Mouse (Mus musculus) left cerebral cortex, adult 11 months (tissue): ENCODE measurements around the gene Maml1.
A peak's percentile ranks its signal among the peaks of the same experiment; 100 is the strongest.

Source experiments
- DNase-seq: peaks from one replicate; pipeline ENCODE4 v3.0.0; 2022; ENCODE audit warnings: low spot score

Maml1 gene

GRCm38 (mm10) chr11:50219833-50220232 lies 72.3 kb downstream of the Maml1 start:
- no peak for DNase-seq

GRCm38 (mm10) chr11:50217811-50218210 lies 74.3 kb downstream of the Maml1 start:
- no peak for DNase-seq

- no peak for DNase-seq
These were observed 75.3 kb downstream of the Maml1 start for GRCm38 (mm10) chr11:50216724-50217366.

- DNase-seq, result no peak
These were observed 76.5 kb downstream of the Maml1 start for GRCm38 (mm10) chr11:50215633-50216032.

- DNase-seq, result no peak
These were observed 77.5 kb downstream of the Maml1 start for GRCm38 (mm10) chr11:50214631-50215030.

- no peak for DNase-seq
These were observed 79.0 kb downstream of the Maml1 start for GRCm38 (mm10) chr11:50212848-50213758.

GRCm38 (mm10) chr11:50212060-50212739 lies 79.9 kb downstream of the Maml1 start:
- DNase-seq, result no peak

- no peak for DNase-seq
These were observed 80.6 kb downstream of the Maml1 start for GRCm38 (mm10) chr11:50211322-50212059.

GRCm38 (mm10) chr11:50210505-50211151 lies 81.5 kb downstream of the Maml1 start, which contains the start of the genes Sqstm1 and Mgat4b:
Gene Sqstm1, minus strand, starts transcription at chr11:50210827.
Gene Mgat4b, plus strand, starts transcription at chr11:50210890.
- peak; percentile 77 for DNase-seq

- peak; percentile 82 for DNase-seq
These were observed 82.0 kb downstream of the Maml1 start for GRCm38 (mm10) chr11:50210101-50210504.

- no peak for DNase-seq
These were observed 84.1 kb downstream of the Maml1 start for GRCm38 (mm10) chr11:50208039-50208438.

- no peak for DNase-seq
These were observed 84.8 kb downstream of the Maml1 start for GRCm38 (mm10) chr11:50207344-50207743.

GRCm38 (mm10) chr11:50206037-50206436 lies 86.1 kb downstream of the Maml1 start:
- no peak for DNase-seq
